Mouse (Mus musculus): ENCODE data around the gene Rpl7a.

- no peak for TF ChIP-seq CTCF (IDR thresholded peaks at IDR 0.05; ENCODE audit: extremely low read depth, insufficient read length, insufficient replicate concordance, low read depth, low read length)
- TF ChIP-seq POLR2A (IDR thresholded peaks at IDR 0.05; ENCODE audit: low read depth, low read length): no peak
These were observed 24.7 kb downstream of the Rpl7a start for GRCm38 (mm10) chr2:26935286-26935685.

All from small intestine, adult 2 months (tissue).